Mouse (Mus musculus) large intestine, adult 2 months (tissue): ENCODE measurements around the gene Lrp2. TPM values are rescaled to one million over a fixed set of nuclear protein-coding genes. Genes with fewer than 3 reads are reported as not detected.

Source experiments
- DNase-seq: peaks from one replicate; pipeline ENCODE4 v3.0.0-alpha.2; 2012; ENCODE audit warnings: low read depth, low spot score
- WGBS: fragments of 180-500 bp; shearing (Covaris S2); methylation state at CpG from one replicate; pipeline ENCODE4 v1.1.7; 2018; 5-methylcytosine and 5-hydroxymethylcytosine counted together
- polyA plus RNA-seq: library from polyadenylated mRNA; depleted of rRNA; stranded (reverse); fragments of >200 nt; gene quantifications from 2 replicates; pipeline ENCODE4 v1.2.3, GENCODE M21; 2012

The Lrp2 gene
- polyA plus RNA-seq, 1 experiment: 0.04 TPM

- 87% methylated on average over 1 of the region's 1 CpGs for WGBS
Observed at GRCm38 (mm10) chr2:69426081-69426480, 159.8 kb downstream of the Lrp2 start.

GRCm38 (mm10) chr2:69424829-69425228, 161.0 kb downstream of the Lrp2 start:
- no peak for DNase-seq

More at GRCm38 (mm10) chr2:69426081-69426480, 159.8 kb downstream of the Lrp2 start:
- DNase-seq: no peak

GRCm38 (mm10) chr2:69418294-69418881, 167.5 kb downstream of the Lrp2 start:
- no peak for DNase-seq
- 41% methylated on average over 11 of the region's 11 CpGs for WGBS

More at GRCm38 (mm10) chr2:69424829-69425228, 161.0 kb downstream of the Lrp2 start:
- 47% methylated on average over 5 of the region's 5 CpGs for WGBS

- 85% methylated on average over 6 of the region's 6 CpGs for WGBS
- DNase-seq: no peak
Observed at GRCm38 (mm10) chr2:69415070-69415469, 170.8 kb downstream of the Lrp2 start.

- WGBS: 90% methylated on average over 10 of the region's 10 CpGs
- no peak for DNase-seq
Observed at GRCm38 (mm10) chr2:69414539-69414938, 171.3 kb downstream of the Lrp2 start.

GRCm38 (mm10) chr2:69405692-69406091, 180.2 kb downstream of the Lrp2 start:
- no peak for DNase-seq
- WGBS: 66% methylated on average over 5 of the region's 5 CpGs

GRCm38 (mm10) chr2:69402309-69402708, 183.6 kb downstream of the Lrp2 start:
- no peak for DNase-seq
- whole genome bisulfite sequencing: 85% methylated on average over 7 of the region's 7 CpGs

- 81% methylated on average over 6 of the region's 6 CpGs for WGBS
- DNase-seq: no peak
Observed at GRCm38 (mm10) chr2:69401891-69402290, 184.0 kb downstream of the Lrp2 start.

GRCm38 (mm10) chr2:69400866-69401604, 184.8 kb downstream of the Lrp2 start:
- 16% methylated on average over 7 of the region's 7 CpGs for whole genome bisulfite sequencing
- DNase-seq: no peak

GRCm38 (mm10) chr2:69396760-69397435, 189.0 kb downstream of the Lrp2 start:
- 76% methylated on average over 12 of the region's 12 CpGs for WGBS
- no peak for DNase-seq

GRCm38 (mm10) chr2:69395597-69396248, 190.1 kb downstream of the Lrp2 start:
- DNase-seq: no peak
- 13% methylated on average over 9 of the region's 9 CpGs for WGBS

GRCm38 (mm10) chr2:69393947-69394346, 191.9 kb downstream of the Lrp2 start:
- 87% methylated on average over 2 of the region's 2 CpGs for WGBS
- DNase-seq: no peak

- DNase-seq: no peak
- 37% methylated on average over 3 of the region's 3 CpGs for WGBS
Observed at GRCm38 (mm10) chr2:69386118-69386871, 199.6 kb downstream of the Lrp2 start.

- WGBS: 55% methylated on average over 5 of the region's 5 CpGs
- no peak for DNase-seq
Observed at GRCm38 (mm10) chr2:69382838-69383237, 203.0 kb downstream of the Lrp2 start.

GRCm38 (mm10) chr2:69381740-69382139, 204.1 kb downstream of the Lrp2 start:
- no peak for DNase-seq
- 35% methylated on average over 8 of the region's 8 CpGs for whole genome bisulfite sequencing

- no peak for DNase-seq
- 26% methylated on average over 13 of the region's 13 CpGs for WGBS
Observed at GRCm38 (mm10) chr2:69380281-69380680, 205.6 kb downstream of the Lrp2 start, which contains the start of gene Dhrs9. Gene Dhrs9 (plus strand): TSS chr2:69380445.

GRCm38 (mm10) chr2:69379801-69380200, 206.1 kb downstream of the Lrp2 start:
- WGBS: 39% methylated on average over 1 of the region's 1 CpGs
- no peak for DNase-seq

- 91% methylated on average over 2 of the region's 2 CpGs for WGBS
- no peak for DNase-seq
Observed at GRCm38 (mm10) chr2:69376780-69377179, 209.1 kb downstream of the Lrp2 start.
